Mouse (Mus musculus) MEL (cell line): Measurements from ENCODE around the gene Cers5.

Source experiments
- NRF1 ChIP-seq: IDR thresholded peaks from 2 replicates; pipeline ENCODE4 v1.6.1; 2014; ENCODE audit warnings: low read depth, mild to moderate bottlenecking, inconsistent platforms, low read length, improper control_type of control experiment, moderate library complexity; ENCODE audit not compliant: poor library complexity, insufficient read depth, severe bottlenecking
- POLR2A ChIP-seq, 2 experiments: IDR thresholded peaks; 2 replicates each; pipeline ENCODE4 v1.6.1; 2011 to 2012; ENCODE audit warnings: low read length in 2 of 2, mild to moderate bottlenecking in 2 of 2, control low read depth in 1 of 2, improper control_type of control experiment in 1 of 2, low read depth in 1 of 2, moderate library complexity in 1 of 2; ENCODE audit not compliant: control insufficient read depth in 1 of 2, insufficient read depth in 1 of 2, poor library complexity in 1 of 2

DNA sequence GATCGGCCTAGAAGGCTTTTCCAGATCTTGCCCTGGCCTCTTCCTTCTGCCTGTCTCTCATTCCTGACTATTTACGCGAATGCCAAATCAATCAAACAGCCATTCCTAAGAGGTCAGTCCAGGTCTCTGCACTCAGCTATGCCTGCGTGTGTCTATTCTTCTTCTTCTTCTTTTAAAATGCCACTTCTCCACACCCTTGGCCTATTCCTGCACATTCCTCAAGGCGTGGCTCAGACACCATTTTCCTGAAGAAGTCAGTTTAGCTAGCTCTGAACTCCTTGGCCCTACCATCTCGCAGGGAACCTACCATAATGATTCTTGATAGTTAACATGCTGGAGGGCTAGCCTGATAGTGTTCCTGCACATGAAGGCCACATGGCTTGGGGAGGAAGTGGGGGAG is 27.0 kb upstream of the Cers5 start:
- TF ChIP-seq POLR2A (IDR thresholded peaks at IDR 0.05; ENCODE audit: control insufficient read depth in 1 of 2, insufficient read depth in 1 of 2, low read depth in 1 of 2, low read length in 2 of 2, poor library complexity in 1 of 2) (no peak), NRF1 (no peak)
